Mouse (Mus musculus) ES-Bruce4 (cell line): ENCODE measurements around the gene Rflna.

Experiments used
- CTCF ChIP-seq: IDR thresholded peaks from one replicate; pipeline ENCODE4 v1.8.1; 2011; ENCODE audit warnings: low read depth, low read length
- EP300 ChIP-seq: IDR thresholded peaks from 2 replicates; pipeline ENCODE4 v1.6.1; 2011; ENCODE audit warnings: low read depth, low read length; ENCODE audit not compliant: insufficient read depth
- POLR2A ChIP-seq: IDR thresholded peaks from one replicate; pipeline ENCODE4 v1.8.1; 2011; ENCODE audit warnings: low read length; ENCODE audit not compliant: insufficient read depth

DNA sequence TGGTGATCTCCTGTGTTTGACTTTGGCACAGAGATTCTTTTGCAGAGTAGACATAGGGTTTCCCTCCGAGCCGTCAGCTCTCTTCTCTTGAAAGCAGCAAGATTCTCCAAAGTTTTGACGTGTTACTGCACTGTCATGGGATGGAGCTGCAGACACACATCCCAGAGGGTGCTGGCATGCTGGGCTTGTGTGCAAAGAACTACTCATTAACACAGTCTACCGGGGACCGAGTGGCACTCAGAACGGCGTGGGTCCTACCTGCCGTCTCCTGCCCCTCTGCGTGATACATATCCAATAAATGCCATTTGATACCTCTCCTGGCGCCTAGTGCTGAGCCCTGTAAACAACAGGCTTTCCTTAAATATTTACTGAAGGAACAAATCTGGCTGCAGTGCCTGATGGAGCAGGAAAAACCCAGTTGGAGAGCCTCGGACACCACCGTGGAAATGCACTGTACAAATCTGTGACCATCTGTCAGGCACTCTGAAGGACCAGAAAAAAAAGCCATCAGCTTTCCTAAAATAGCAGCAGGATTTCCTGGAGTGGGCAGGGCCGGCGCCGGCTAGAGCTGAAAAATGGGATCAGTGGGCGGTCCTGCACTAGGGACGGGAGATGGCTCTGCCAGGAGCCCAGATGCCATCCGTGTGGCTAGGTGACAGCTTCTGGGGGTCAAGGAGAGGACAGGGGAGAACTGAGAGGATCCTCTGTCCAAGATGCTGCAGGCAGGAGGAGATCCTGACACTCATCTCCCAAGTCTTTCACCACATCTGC lies 42.7 kb upstream of the Rflna start:
- TF ChIP-seq CTCF (no peak), POLR2A (no peak), EP300 (no peak)
